Mouse (Mus musculus) myocyte (in vitro differentiated cells): ENCODE measurements around the gene Osbpl6. TPM values are rescaled to one million over a fixed set of nuclear protein-coding genes. Genes with fewer than 3 reads are reported as not detected.
"Not testable (repeated sequence)": the region's sequence is repeated elsewhere in the genome, so short reads cannot be mapped to it uniquely, and the experiment has no call there.

ENCODE experiments used
- H3K27me3 ChIP-seq: one replicate; pipeline ENCODE4 v1.6.1; 2011; ENCODE audit not compliant: control insufficient read depth, insufficient read depth, insufficient read length
- H3K36me3 ChIP-seq: one replicate; pipeline ENCODE4 v1.6.1; 2011; ENCODE audit not compliant: control insufficient read depth, insufficient read depth
- H3K4me2 ChIP-seq: one replicate; pipeline ENCODE4 v1.6.1; 2011; ENCODE audit warnings: low read depth, control low read depth
- H3K4me3 ChIP-seq: one replicate; pipeline ENCODE4 v1.5.1; 2011; ENCODE audit warnings: mild to moderate bottlenecking, control low read depth, moderate library complexity
- H3K79me2 ChIP-seq: one replicate; pipeline ENCODE4 v1.6.1; 2011; ENCODE audit not compliant: control insufficient read depth, insufficient read depth
- H3ac ChIP-seq: one replicate; pipeline ENCODE4 v1.6.1; 2011; ENCODE audit not compliant: control insufficient read depth, insufficient read length
- CEBPB ChIP-seq: IDR thresholded peaks from 2 replicates; pipeline ENCODE4 v1.6.1; 2011; ENCODE audit warnings: mild to moderate bottlenecking, moderate library complexity; ENCODE audit not compliant: poor library complexity, insufficient read depth, severe bottlenecking
- E2F4 ChIP-seq: IDR thresholded peaks from one replicate; pipeline ENCODE4 v1.6.1; 2011; ENCODE audit warnings: mild to moderate bottlenecking, control low read depth, moderate library complexity; ENCODE audit not compliant: insufficient read depth
- MAX ChIP-seq: IDR thresholded peaks from one replicate; pipeline ENCODE4 v1.6.1; 2011; ENCODE audit warnings: low read depth, mild to moderate bottlenecking, control low read depth
- MYOD1 ChIP-seq, 3 experiments: IDR thresholded peaks; one replicate each; pipeline ENCODE4 v1.6.1; 2011; ENCODE audit warnings: control low read depth in 2 of 3, low read depth in 2 of 3, mild to moderate bottlenecking in 2 of 3, moderate library complexity in 1 of 3; ENCODE audit not compliant: insufficient read length in 2 of 3, control insufficient read depth in 1 of 3
- MYOG ChIP-seq, 3 experiments: IDR thresholded peaks; one replicate each; pipeline ENCODE4 v1.6.1; 2011; ENCODE audit warnings: control low read depth in 2 of 3, low read depth in 2 of 3, mild to moderate bottlenecking in 2 of 3; ENCODE audit not compliant: insufficient read length in 2 of 3, control insufficient read depth in 1 of 3, insufficient read depth in 1 of 3
- POLR2A ChIP-seq: IDR thresholded peaks from one replicate; pipeline ENCODE4 v1.6.1; 2011; ENCODE audit warnings: low read depth, mild to moderate bottlenecking, control low read depth, moderate library complexity; ENCODE audit not compliant: insufficient read length
- POLR2AphosphoS2 ChIP-seq: IDR thresholded peaks from one replicate; pipeline ENCODE4 v1.6.1; 2011; ENCODE audit warnings: low read depth, control low read depth; ENCODE audit not compliant: insufficient read length
- REST ChIP-seq: IDR thresholded peaks from one replicate; pipeline ENCODE4 v1.6.1; 2011; ENCODE audit warnings: mild to moderate bottlenecking, control low read depth, moderate library complexity; ENCODE audit not compliant: insufficient read depth, insufficient read length
- SRF ChIP-seq: IDR thresholded peaks from one replicate; pipeline ENCODE4 v1.6.1; 2011; ENCODE audit warnings: low read depth; ENCODE audit not compliant: control insufficient read depth, insufficient read length
- TCF12 ChIP-seq: IDR thresholded peaks from one replicate; pipeline ENCODE4 v1.6.1; 2011; ENCODE audit warnings: mild to moderate bottlenecking, control low read depth; ENCODE audit not compliant: poor library complexity, insufficient read depth, severe bottlenecking
- TCF3 ChIP-seq: IDR thresholded peaks from one replicate; pipeline ENCODE4 v1.6.1; 2011; ENCODE audit warnings: low read depth, control low read depth; ENCODE audit not compliant: insufficient read length
- USF1 ChIP-seq: IDR thresholded peaks from one replicate; pipeline ENCODE4 v1.6.1; 2011; ENCODE audit warnings: low read depth, mild to moderate bottlenecking, control low read depth, moderate library complexity
- polyA plus RNA-seq: library from polyadenylated mRNA; unstranded; fragments of >200 nt; fragmentation: generic; extraction: Trizol; gene quantifications from one replicate; pipeline ENCODE4 v1.2.1, GENCODE M21; 2012; ENCODE audit warnings: missing spikeins

Gene Osbpl6
- polyA plus RNA-seq, 1 experiment: 1.7 TPM

GRCm38 (mm10) chr2:76621724-76622123, 215.4 kb downstream of the Osbpl6 start:
- Histone ChIP-seq H3K36me3 (no peaks in the 10 kb centered on the region), H3K79me2 (no peaks in the 10 kb centered on the region), H3ac (no peak overlapping the region), H3K4me2 (no peak overlapping the region), H3K27me3 (no peaks in the 10 kb centered on the region), H3K4me3 (no peak overlapping the region)
- no peak for TF ChIP-seq POLR2A
- no peak for TF ChIP-seq MYOD1 (IDR thresholded peaks at IDR 0.05; ENCODE audit: control insufficient read depth in 1 of 3, insufficient read length in 2 of 3, low read depth in 2 of 3)
- no peak for TF ChIP-seq TCF3
- no peak for TF ChIP-seq MYOG (IDR thresholded peaks at IDR 0.05; ENCODE audit: control insufficient read depth in 1 of 3, insufficient read depth in 1 of 3, insufficient read length in 2 of 3, low read depth in 2 of 3)

DNA sequence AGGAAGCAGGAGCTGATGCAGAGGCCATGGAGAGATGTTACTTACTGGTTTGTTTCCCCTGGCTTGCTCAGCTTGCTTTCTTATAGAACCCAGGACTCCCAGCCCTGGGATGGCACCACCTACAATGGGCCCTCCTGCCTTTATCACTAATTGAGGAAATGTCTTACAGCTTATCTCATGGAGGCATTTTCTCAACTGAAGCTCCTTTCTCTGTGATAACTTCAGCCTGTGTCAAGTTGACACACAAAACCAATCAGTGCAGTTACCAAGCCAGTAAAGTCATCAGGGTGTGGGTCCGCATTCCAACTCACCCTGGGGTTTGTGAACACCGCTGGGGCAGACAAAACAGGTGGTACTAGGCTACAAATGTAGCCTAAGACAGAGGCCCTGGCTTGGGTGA, 216.0 kb downstream of the Osbpl6 start:
- H3K27me3 ChIP-seq, H3K4me3 ChIP-seq, H3K4me2 ChIP-seq, H3K36me3 ChIP-seq, H3ac ChIP-seq, H3K79me2 ChIP-seq: not testable (repeated sequence)

GRCm38 (mm10) chr2:76630293-76630692, 224.0 kb downstream of the Osbpl6 start:
- Histone ChIP-seq H3K4me2 (no peak overlapping the region), H3ac (no peak overlapping the region), H3K4me3 (no peak overlapping the region), H3K27me3 (no peaks in the 10 kb centered on the region), H3K36me3 (peaks cover 19% of the 10 kb centered on the region), H3K79me2 (no peaks in the 10 kb centered on the region)
- TF ChIP-seq E2F4: no peak
- TF ChIP-seq MAX: no peak
- TF ChIP-seq REST: no peak
- no peak for TF ChIP-seq CEBPB
- no peak for TF ChIP-seq POLR2AphosphoS2
- TF ChIP-seq MYOD1 (IDR thresholded peaks at IDR 0.05; ENCODE audit: control insufficient read depth in 1 of 3, insufficient read length in 2 of 3, low read depth in 2 of 3): no peak
- no peak for TF ChIP-seq USF1
- TF ChIP-seq TCF3: no peak
- TF ChIP-seq MYOG (IDR thresholded peaks at IDR 0.05; ENCODE audit: control insufficient read depth in 1 of 3, insufficient read depth in 1 of 3, insufficient read length in 2 of 3, low read depth in 2 of 3): no peak
- no peak for TF ChIP-seq POLR2A
- no peak for TF ChIP-seq SRF
- no peak for TF ChIP-seq TCF12

- H3K4me2 ChIP-seq: no peak overlapping the region
- no peaks in the 10 kb centered on the region for H3K27me3 ChIP-seq
- no peak for TF ChIP-seq MAX
- TF ChIP-seq REST: no peak
- no peak for TF ChIP-seq SRF
- no peak for TF ChIP-seq POLR2AphosphoS2
- no peak for TF ChIP-seq POLR2A
- TF ChIP-seq TCF12: no peak
- no peak for TF ChIP-seq MYOG (IDR thresholded peaks at IDR 0.05; ENCODE audit: control insufficient read depth in 1 of 3, insufficient read depth in 1 of 3, insufficient read length in 2 of 3, low read depth in 2 of 3)
- TF ChIP-seq USF1: no peak
- no peak for TF ChIP-seq E2F4
- TF ChIP-seq CEBPB: no peak
- TF ChIP-seq MYOD1 (IDR thresholded peaks at IDR 0.05; ENCODE audit: control insufficient read depth in 1 of 3, insufficient read length in 2 of 3, low read depth in 2 of 3): no peak
- TF ChIP-seq TCF3: no peak
- no peak overlapping the region for H3K4me3 ChIP-seq
- H3K79me2 ChIP-seq: no peaks in the 10 kb centered on the region
- peaks cover 27% of the 10 kb centered on the region for H3K36me3 ChIP-seq
- H3ac ChIP-seq: no peak overlapping the region
Measured at GRCm38 (mm10) chr2:76631600-76631999, 225.3 kb downstream of the Osbpl6 start.

GRCm38 (mm10) chr2:76639637-76640036, 233.3 kb downstream of the Osbpl6 start:
- Histone ChIP-seq H3K36me3 (peaks cover 17% of the 10 kb centered on the region), H3K4me2 (no peak overlapping the region), H3K79me2 (no peaks in the 10 kb centered on the region), H3ac (no peak overlapping the region), H3K4me3 (no peak overlapping the region), H3K27me3 (no peaks in the 10 kb centered on the region)
- TF ChIP-seq SRF (no peak), REST (no peak), TCF3 (no peak), TCF12 (no peak), POLR2A (no peak), MYOD1 (IDR thresholded peaks at IDR 0.05; ENCODE audit: control insufficient read depth in 1 of 3, insufficient read length in 2 of 3, low read depth in 2 of 3) (no peak)

DNA sequence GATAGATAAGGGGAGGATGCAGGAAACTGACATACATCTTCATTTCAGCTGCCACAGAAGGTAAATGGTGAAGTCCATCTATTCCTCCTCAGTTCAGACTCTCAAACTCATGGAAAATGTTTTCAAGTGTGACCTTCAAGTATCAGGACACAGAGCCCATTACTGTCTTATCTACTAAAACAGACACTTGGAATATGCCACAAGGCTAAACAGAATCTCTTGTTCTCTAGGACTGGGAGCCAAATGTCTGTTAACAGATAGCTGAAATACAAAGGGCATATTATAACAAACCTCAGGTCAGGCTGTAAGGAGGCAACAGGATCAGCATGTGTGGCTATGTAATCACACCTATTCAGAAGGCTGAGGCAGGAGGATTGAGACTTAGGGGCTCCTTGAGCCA, 237.5 kb downstream of the Osbpl6 start:
- TF ChIP-seq MYOD1 (IDR thresholded peaks at IDR 0.05; ENCODE audit: control insufficient read depth in 1 of 3, insufficient read length in 2 of 3, low read depth in 2 of 3) (no peak), USF1 (no peak), MYOG (IDR thresholded peaks at IDR 0.05; ENCODE audit: control insufficient read depth in 1 of 3, insufficient read depth in 1 of 3, insufficient read length in 2 of 3, low read depth in 2 of 3) (no peak), MAX (no peak), POLR2AphosphoS2 (no peak), TCF3 (no peak), REST (no peak), E2F4 (no peak), SRF (no peak), TCF12 (no peak), CEBPB (no peak), POLR2A (no peak)
- no peak overlapping the region for H3K4me2 ChIP-seq
- no peaks in the 10 kb centered on the region for H3K79me2 ChIP-seq
- no peak overlapping the region for H3K4me3 ChIP-seq
- no peak overlapping the region for H3ac ChIP-seq
- H3K36me3 ChIP-seq: peaks cover 4% of the 10 kb centered on the region
- H3K27me3 ChIP-seq: no peaks in the 10 kb centered on the region
